Mouse (Mus musculus) B cell, adult 2 months (primary cell): ENCODE data around the gene Add2.

Experiments used
- DNase-seq, 2 experiments: peaks; one replicate each; pipeline ENCODE4 v3.0.0; 2022

Gene Add2

DNA sequence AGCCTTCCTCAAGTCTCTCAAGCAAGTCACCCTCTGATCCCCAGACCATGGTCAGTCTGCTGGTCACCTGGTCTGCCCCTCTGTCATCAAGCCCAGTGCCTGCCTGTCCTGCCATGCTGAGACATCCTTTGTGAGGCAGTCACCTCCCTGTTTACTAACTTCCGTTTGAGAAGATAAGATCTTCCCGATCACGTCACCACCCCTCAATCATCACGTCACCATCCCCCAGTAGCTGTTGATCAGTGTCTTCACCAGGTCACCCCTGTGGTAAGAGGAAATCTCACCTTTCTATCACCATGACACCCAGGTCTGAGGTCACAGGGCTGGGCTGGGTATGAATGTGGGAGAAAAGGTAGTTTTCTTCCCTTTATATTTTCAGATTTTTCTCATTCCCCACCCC, 120.0 kb downstream of the Add2 start:
- DNase-seq, result no peak

DNA sequence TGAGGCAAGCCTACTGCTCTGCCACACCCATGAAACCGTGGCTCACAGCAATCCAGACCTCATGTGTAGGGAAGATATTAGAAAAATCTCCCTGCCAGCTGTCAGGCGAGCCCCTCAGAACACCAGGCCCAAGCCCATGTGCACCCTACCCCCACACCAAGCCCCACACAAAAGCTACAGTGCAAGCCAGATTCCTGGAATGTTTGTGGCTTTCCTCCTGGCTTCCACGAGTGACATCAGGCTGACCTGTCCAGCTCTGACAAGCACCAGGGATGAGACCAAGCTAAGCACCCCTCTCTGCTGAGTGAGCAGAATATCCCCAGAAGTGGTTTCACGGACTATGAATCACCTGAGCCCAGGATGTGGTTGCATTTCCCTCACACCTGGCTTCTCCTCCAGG, 120.5 kb downstream of the Add2 start:
- no peak for DNase-seq

DNA sequence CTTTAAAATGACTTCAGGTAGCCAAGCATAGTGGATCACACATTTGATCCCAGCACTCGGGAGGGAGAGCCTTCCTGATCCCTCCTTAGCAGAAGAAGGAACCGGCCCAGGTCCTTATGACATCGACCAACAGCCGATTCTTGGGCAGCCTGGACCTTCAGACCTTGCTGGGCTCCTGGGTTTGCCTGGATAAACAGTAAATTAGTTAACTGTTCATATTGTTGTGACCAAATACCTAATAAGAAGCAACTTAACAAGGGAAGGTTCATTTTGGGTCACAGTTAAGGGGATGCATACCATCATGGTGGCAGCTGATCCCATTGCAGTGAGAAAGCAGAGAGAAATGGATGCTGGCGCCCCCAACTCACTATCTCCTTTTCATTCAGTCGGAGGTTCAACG, 124.2 kb downstream of the Add2 start:
- DNase-seq, result no peak

- no peak for DNase-seq
Measured at GRCm38 (mm10) chr6:86153436-86153990, 125.0 kb downstream of the Add2 start.

DNA sequence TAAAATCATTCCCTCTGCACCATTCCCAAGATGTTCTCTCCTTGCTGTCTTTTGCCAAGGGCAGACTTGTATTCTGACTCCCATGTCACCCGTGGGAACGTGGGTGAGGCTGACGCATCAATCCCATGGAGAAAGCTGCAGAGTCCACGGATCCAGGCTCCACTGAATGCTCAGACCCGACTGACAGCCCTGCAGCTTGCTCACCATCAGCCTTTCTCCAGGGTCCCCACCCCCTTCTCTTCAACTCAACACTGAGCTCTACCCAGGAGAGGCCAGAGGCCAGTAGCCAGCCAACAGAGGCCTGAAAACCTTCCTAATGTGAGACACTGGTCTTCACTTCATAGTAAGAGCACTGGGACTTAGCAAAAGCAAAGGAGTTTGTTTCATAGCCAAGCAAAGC, 125.5 kb downstream of the Add2 start:
- DNase-seq, result no peak

DNA sequence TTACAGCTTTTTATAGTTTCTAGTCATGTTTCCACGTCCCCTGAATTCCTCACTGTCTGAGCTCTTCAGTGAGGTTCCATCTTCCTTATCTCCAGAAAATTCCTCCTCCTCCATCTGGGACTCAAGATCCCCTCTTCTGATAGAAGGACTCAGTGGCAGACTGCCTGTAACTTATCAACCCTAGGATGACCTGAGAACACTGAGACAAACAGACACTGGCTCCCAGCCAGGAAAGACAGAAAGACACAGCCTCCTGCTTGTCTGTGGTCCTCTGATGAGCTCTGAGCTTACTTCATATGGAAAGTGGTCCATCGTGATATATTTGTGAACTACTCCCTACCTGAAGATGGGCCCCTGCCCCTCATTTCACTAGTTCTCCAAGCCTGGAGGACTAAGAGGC, 126.0 kb downstream of the Add2 start:
- DNase-seq, result no peak

GRCm38 (mm10) chr6:86157253-86158234, 129.1 kb downstream of the Add2 start:
- no peak for DNase-seq

DNA sequence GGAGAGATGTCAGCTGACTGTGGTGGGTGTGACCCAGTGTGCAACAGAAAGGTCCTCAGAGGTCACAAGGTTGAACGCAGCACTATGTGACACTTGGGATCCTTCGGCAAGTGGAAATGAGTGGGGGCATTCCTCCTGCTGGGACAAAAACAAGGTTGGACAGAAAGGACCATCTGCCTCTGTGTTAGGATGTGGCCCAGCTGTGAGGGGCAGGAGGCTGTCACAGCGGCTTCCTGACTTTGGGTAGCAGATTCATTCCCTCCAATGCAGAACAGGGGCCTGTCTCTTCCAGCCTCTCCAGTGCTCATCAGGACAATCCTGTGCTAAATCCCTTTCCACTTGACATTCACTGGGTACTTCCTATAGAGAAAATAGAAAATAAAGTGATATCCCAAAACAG, 132.4 kb downstream of the Add2 start:
- no peak for DNase-seq

GRCm38 (mm10) chr6:86161586-86161985, 133.1 kb downstream of the Add2 start:
- DNase-seq, result no peak

DNA sequence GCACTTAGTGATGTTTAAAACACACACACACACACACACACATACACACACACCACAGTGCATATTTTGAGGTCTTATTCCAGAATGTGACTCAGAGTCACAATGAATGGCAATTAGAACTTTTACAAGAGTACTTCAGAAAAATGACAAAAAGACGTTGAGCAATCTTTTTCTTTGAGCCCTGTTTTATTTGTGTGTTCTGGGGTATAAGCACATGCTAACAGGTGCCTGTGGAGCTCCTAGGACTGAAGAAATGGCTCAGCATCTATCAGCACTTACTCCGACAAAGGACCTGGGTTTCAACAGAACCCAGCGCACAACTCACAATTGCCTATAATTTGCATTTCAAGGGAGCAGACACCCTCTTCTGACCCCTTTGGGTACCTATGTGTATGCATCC, 135.5 kb downstream of the Add2 start:
- DNase-seq, result no peak

DNA sequence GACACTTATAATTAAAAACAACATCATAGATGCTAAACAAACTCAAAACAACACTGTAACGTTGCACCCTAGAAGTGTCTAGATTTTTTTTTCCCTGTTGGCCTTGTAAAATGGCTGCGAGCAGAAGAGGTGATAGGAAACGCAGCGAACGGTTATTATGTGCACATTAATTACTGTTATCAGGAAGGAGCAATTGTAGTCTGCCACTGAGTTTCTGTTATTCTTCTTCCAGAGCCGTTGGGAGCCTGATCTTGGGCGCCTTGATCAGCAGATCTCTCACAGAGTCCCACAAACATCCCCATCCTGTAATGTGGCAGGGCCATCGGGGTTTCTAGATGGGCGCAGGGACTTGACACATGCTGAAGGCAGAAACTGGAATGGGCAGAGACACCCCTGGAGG, 137.9 kb downstream of the Add2 start:
- no peak for DNase-seq

GRCm38 (mm10) chr6:86167851-86168250, 139.4 kb downstream of the Add2 start:
- no peak for DNase-seq

- DNase-seq, result no peak
Measured at GRCm38 (mm10) chr6:86169166-86169565, 140.7 kb downstream of the Add2 start.
